Mouse (Mus musculus): ENCODE data around the gene Bfsp1. TPM values are rescaled to one million over a fixed set of nuclear protein-coding genes. Genes with fewer than 3 reads are reported as not detected.

Bfsp1 gene
- total RNA-seq (2012; rRNA removed) (3.1 and 3.4 TPM in 2 replicates), polyA plus RNA-seq (2012; ENCODE audit: insufficient read depth in 1 of 2, insufficient read length in 2 of 2, low read depth in 1 of 2, low replicate concordance in 2 of 2, missing spikeins in 1 of 2) (1 to 10 TPM in 1 of 2 experiments, not detected in 1; 2.7 TPM)

DNA sequence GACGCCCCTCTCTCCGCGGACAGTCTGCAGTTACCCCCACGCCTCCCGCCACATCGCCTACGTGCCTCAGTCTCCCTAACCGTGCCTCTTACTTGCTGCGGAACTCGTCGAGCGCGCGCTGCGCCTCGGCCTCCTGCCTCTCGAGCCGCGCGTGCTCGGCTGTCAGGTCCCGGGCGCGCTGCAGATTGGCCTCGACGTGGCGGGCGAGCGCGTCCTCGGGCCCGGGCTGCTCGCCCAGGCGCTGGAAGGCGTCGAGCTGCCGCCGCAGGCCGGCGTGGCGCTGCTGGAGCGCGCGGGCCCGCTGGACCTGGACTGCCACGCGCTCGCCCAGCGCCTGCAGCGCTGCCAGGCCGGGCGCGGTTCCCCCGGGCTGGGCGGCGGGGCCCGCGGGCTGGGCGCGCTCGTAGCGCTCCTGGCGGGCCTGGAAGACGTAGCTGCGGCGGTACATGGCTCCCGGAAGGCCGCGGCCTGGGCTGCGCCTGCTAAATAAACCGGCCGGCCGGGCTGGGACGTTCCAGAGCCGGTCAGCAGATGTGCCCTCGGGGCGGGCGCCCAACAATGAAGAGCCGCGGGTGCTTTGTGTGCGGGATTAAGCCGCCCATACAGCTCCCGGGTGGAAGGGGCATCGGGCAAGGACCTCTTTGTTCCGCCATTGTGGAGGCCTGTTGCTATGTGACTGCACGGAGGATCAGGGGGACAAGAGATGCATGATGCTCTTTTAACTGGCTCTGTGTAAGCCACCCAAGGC is at the start of gene Bfsp1:
TSS of gene Bfsp1 (minus strand) at position 690 of the 748 bp plus-strand sequence.
- DNase-seq (ENCODE audit: low read depth, low spot score), result no peak
- no peaks in the 10 kb centered on the region for H3K9me3 ChIP-seq (replicated peaks; ENCODE audit: insufficient read depth, low read length)
- H3K4me3 ChIP-seq (ENCODE audit: control insufficient read depth in 1 of 2, insufficient read depth in 1 of 2, low read depth in 2 of 2, low read length in 2 of 2), result no peak within 1 kb of the TSS
- H3K79me2 ChIP-seq (ENCODE audit: control insufficient read depth, insufficient read depth, low read length, poor library complexity), result no peaks in the 10 kb centered on the region
- H3K36me3 ChIP-seq (ENCODE audit: control insufficient read depth in 1 of 2, insufficient read depth in 2 of 2, low read length in 2 of 2), result no peaks in the 10 kb centered on the region
- no peak for TF ChIP-seq MAX (IDR thresholded peaks at IDR 0.05; ENCODE audit: low read length)
- TF ChIP-seq ZNF384 (IDR thresholded peaks at IDR 0.05; ENCODE audit: low read depth, low read length), result no peak
- no peak for TF ChIP-seq NRF1 (IDR thresholded peaks at IDR 0.05; ENCODE audit: insufficient read depth, low read depth, low read length, poor library complexity, severe bottlenecking)
- TF ChIP-seq CHD1 (IDR thresholded peaks at IDR 0.05; ENCODE audit: low read depth, low read length), result no peak
- TF ChIP-seq RAD21 (IDR thresholded peaks at IDR 0.05; ENCODE audit: low read depth, low read length), result no peak
- no peak for TF ChIP-seq USF1 (IDR thresholded peaks at IDR 0.05; ENCODE audit: low read depth, low read length)
- TF ChIP-seq POLR2A (IDR thresholded peaks at IDR 0.05; ENCODE audit: control insufficient read depth in 1 of 2, insufficient read depth in 1 of 2, low read depth in 1 of 2, low read length in 2 of 2, poor library complexity in 1 of 2), result no peak
- TF ChIP-seq UBTF (IDR thresholded peaks at IDR 0.05; ENCODE audit: borderline replicate concordance, insufficient read depth, low read depth, low read length), result no peak
- no peak for TF ChIP-seq RCOR1 (IDR thresholded peaks at IDR 0.05; ENCODE audit: low read depth, low read length)
- no peak for TF ChIP-seq ELF1 (IDR thresholded peaks at IDR 0.05; ENCODE audit: low read depth, low read length)
- TF ChIP-seq ZC3H11A (IDR thresholded peaks at IDR 0.05; ENCODE audit: low read depth, low read length), result no peak
- H3K9ac ChIP-seq (ENCODE audit: control insufficient read depth, low read depth, low read length, poor library complexity, severe bottlenecking), result no peak within 1 kb of the TSS
- H3K27ac ChIP-seq (ENCODE audit: control insufficient read depth, low read depth, low read length), result no peak within 1 kb of the TSS
- H3K27me3 ChIP-seq (ENCODE audit: control insufficient read depth in 1 of 2, insufficient read depth in 2 of 2, low read length in 2 of 2), result no peaks in the 10 kb centered on the region
- H3K4me1 ChIP-seq (ENCODE audit: control insufficient read depth in 1 of 2, insufficient read depth in 2 of 2, low read length in 2 of 2), result no peaks in the 10 kb centered on the region

GRCm38 (mm10) chr2:143912199-143912598 is 49.2 kb upstream of the Bfsp1 start:
- H3K27ac ChIP-seq (ENCODE audit: control insufficient read depth, low read depth, low read length), result no peak overlapping the region
- peaks cover 0 to 8% of the 10 kb centered on the region in 2 experiments; a peak in 2 of 4 replicates for H3K36me3 ChIP-seq (ENCODE audit: control insufficient read depth in 1 of 2, insufficient read depth in 2 of 2, low read length in 2 of 2)
- no peak overlapping the region for H3K9ac ChIP-seq (ENCODE audit: control insufficient read depth, low read depth, low read length, poor library complexity, severe bottlenecking)
- H3K4me1 ChIP-seq (ENCODE audit: control insufficient read depth in 1 of 2, insufficient read depth in 2 of 2, low read length in 2 of 2), result peaks cover 0 to 8% of the 10 kb centered on the region in 2 experiments; a peak in 3 of 4 replicates
- H3K27me3 ChIP-seq (ENCODE audit: control insufficient read depth in 1 of 2, insufficient read depth in 2 of 2, low read length in 2 of 2), result no peaks in the 10 kb centered on the region
- DNase-seq (ENCODE audit: low read depth, low spot score), result no peak
- no peak for TF ChIP-seq GABPA (IDR thresholded peaks at IDR 0.05; ENCODE audit: low read depth, low read length)
- TF ChIP-seq POLR2AphosphoS2 (IDR thresholded peaks at IDR 0.05; ENCODE audit: low read length), result no peak
- TF ChIP-seq POLR2A (IDR thresholded peaks at IDR 0.05; ENCODE audit: control insufficient read depth in 1 of 2, insufficient read depth in 1 of 2, low read depth in 1 of 2, low read length in 2 of 2, poor library complexity in 1 of 2), result no peak
- no peak for TF ChIP-seq CHD2 (IDR thresholded peaks at IDR 0.05; ENCODE audit: low read length)
- no peak for TF ChIP-seq TBP (IDR thresholded peaks at IDR 0.05; ENCODE audit: low read depth, low read length)
- TF ChIP-seq ZKSCAN1 (IDR thresholded peaks at IDR 0.05; ENCODE audit: low read depth, low read length), result no peak
- no peak for TF ChIP-seq E2F4 (IDR thresholded peaks at IDR 0.05; ENCODE audit: borderline replicate concordance, low read depth, low read length)
- no peak for TF ChIP-seq NRF1 (IDR thresholded peaks at IDR 0.05; ENCODE audit: insufficient read depth, low read depth, low read length, poor library complexity, severe bottlenecking)
- TF ChIP-seq SIN3A (IDR thresholded peaks at IDR 0.05; ENCODE audit: low read length), result no peak
- no peak for TF ChIP-seq TCF12 (IDR thresholded peaks at IDR 0.05; ENCODE audit: low read depth, low read length)
- TF ChIP-seq KAT2A (conservative IDR thresholded peaks at IDR 0.05; ENCODE audit: low read depth, low read length), result no peak
- TF ChIP-seq USF1 (IDR thresholded peaks at IDR 0.05; ENCODE audit: low read depth, low read length), result no peak
- no peak for TF ChIP-seq MXI1 (IDR thresholded peaks at IDR 0.05; ENCODE audit: low read depth, low read length)
- no peak for TF ChIP-seq ELF1 (IDR thresholded peaks at IDR 0.05; ENCODE audit: low read depth, low read length)
- no peak for TF ChIP-seq MAZ (IDR thresholded peaks at IDR 0.05; ENCODE audit: low read depth, low read length)
- H3K79me2 ChIP-seq (ENCODE audit: control insufficient read depth, insufficient read depth, low read length, poor library complexity), result peaks cover 4% of the 10 kb centered on the region
- no peak overlapping the region for H3K4me3 ChIP-seq (ENCODE audit: control insufficient read depth in 1 of 2, insufficient read depth in 1 of 2, low read depth in 2 of 2, low read length in 2 of 2)
- H3K9me3 ChIP-seq (replicated peaks; ENCODE audit: insufficient read depth, low read length), result no peaks in the 10 kb centered on the region
